Mouse (Mus musculus): ENCODE results near the gene Sf3a2.

DNA sequence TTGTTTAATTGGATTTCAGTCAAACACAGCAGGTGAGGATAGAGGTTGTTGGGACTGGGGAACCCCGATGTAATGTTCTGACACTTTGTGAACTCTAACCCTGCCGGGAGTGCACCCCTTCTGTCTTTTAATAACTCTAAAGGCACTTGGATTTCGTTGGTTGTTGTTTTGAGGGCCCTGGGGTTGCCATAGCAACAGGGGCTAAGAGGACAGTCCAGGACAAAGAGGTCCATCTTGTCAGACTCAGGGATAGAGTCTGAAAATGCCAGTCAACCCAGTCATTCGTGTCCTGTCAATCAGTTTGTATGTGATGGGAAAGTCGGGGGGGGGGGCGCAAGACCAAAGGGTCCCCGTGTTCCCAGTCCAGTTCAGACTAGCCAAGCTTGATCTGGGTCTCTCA, 34.8 kb downstream of the Sf3a2 start:
- TF ChIP-seq POLR2AphosphoS2 (IDR thresholded peaks at IDR 0.05; ENCODE audit: low read length) (no peak), ZC3H11A (IDR thresholded peaks at IDR 0.05; ENCODE audit: low read depth, low read length) (no peak), CTCF (IDR thresholded peaks at IDR 0.05 in 2 of 3, conservative IDR thresholded peaks at IDR 0.05 in 1 of 3; ENCODE audit: control insufficient read depth in 1 of 3, insufficient read depth in 1 of 3, low read depth in 2 of 3, low read length in 3 of 3, poor library complexity in 1 of 3, severe bottlenecking in 1 of 3) (no peak), TCF12 (IDR thresholded peaks at IDR 0.05; ENCODE audit: low read depth, low read length) (no peak), EP300 (IDR thresholded peaks at IDR 0.05; ENCODE audit: low read depth in 1 of 2, low read length in 2 of 2) (no peak), NRF1 (IDR thresholded peaks at IDR 0.05; ENCODE audit: insufficient read depth, low read depth, low read length, poor library complexity, severe bottlenecking) (no peak), USF1 (IDR thresholded peaks at IDR 0.05; ENCODE audit: low read depth, low read length) (no peak)

All from MEL (cell line).